Mouse (Mus musculus) olfactory bulb, adult 2 months (tissue): ENCODE measurements around the gene Synpo2.

ENCODE experiments used
- CTCF ChIP-seq: fragments of 200-500 bp; IDR thresholded peaks from 2 replicates; pipeline ENCODE4 v1.5.1; 2012; ENCODE audit warnings: low read depth, mild to moderate bottlenecking, low read length, moderate library complexity; ENCODE audit not compliant: insufficient read depth
- POLR2A ChIP-seq: fragments of 200-500 bp; IDR thresholded peaks from 2 replicates; pipeline ENCODE4 v1.6.1; 2012; ENCODE audit warnings: mild to moderate bottlenecking, low read depth, low read length, moderate library complexity; ENCODE audit not compliant: insufficient read depth

DNA sequence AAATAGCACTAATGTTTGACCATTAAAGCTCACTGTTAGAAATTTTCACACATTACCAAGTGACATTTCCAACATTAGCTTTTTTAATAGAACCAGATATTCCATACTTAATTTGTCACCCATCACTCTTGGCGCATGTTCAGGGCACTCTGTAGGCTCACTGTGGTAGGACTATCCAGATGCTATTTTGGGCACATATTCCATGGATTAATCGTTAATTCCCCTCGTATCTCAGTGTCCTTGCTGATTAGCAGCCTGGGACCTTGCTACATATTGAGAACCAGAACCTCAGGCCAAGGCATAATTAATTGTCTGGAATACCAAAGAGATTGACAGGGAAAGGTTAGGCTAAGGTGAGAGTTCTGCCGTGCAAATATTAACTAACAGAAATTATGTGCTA, 22.8 kb upstream of the Synpo2 start:
- TF ChIP-seq CTCF (no peak), POLR2A (no peak)
